Mouse (Mus musculus) heart, postnatal 0 days (tissue): ENCODE results near the gene Dennd5a.

Experiments used
- CTCF ChIP-seq: IDR thresholded peaks from 2 replicates; pipeline ENCODE4 v1.5.1; 2016; ENCODE audit warnings: antibody characterized with exemption, control low read depth, low read depth
- EP300 ChIP-seq: IDR thresholded peaks from 2 replicates; pipeline ENCODE4 v1.6.1; 2016; ENCODE audit warnings: antibody characterized with exemption, low read depth

GRCm38 (mm10) chr7:109958843-109959715 is 1.2 kb downstream of the Dennd5a start:
- TF ChIP-seq CTCF (no peak), EP300 (no peak)
